Mouse (Mus musculus) liver, embryonic 13.5 days (tissue): ENCODE measurements at regions not wholly inside any gene's neighbourhood (a gene's known extent, or its start where the extent isn't known, plus 50 kb on each side); places are given as distances from the start of the nearest gene placed in this dataset.
A peak's percentile ranks its signal among the peaks of the same experiment; 100 is the strongest.

ENCODE experiments used
- ATAC-seq: fragments of 200-750 bp; cut with Nextera tagmentation; 2 replicates; pipeline ENCODE4 v1.8.0; 2017; ENCODE audit warnings: low read depth, mild to moderate bottlenecking, moderate number of reproducible peaks, moderate library complexity
- DNase-seq: peaks from one replicate; pipeline ENCODE4 v3.0.0; 2022
- H3K27ac ChIP-seq: fragments of 300-500 bp; sonication (generic); 2 replicates; pipeline ENCODE4 v1.5.1; 2015; ENCODE audit warnings: moderate library complexity, mild to moderate bottlenecking, inconsistent platforms
- H3K27me3 ChIP-seq: fragments of 300-500 bp; sonication (generic); 2 replicates; pipeline ENCODE4 v1.6.1; 2015; ENCODE audit warnings: mild to moderate bottlenecking, inconsistent platforms
- H3K36me3 ChIP-seq: fragments of 300-500 bp; sonication (generic); 2 replicates; pipeline ENCODE4 v1.6.1; 2015; ENCODE audit warnings: mild to moderate bottlenecking, inconsistent platforms
- H3K4me1 ChIP-seq: fragments of 300-500 bp; sonication (generic); replicated peaks from 2 replicates; pipeline ENCODE4 v1.6.1; 2015; ENCODE audit warnings: inconsistent platforms
- H3K4me2 ChIP-seq: fragments of 300-500 bp; sonication (generic); 2 replicates; pipeline ENCODE4 v1.6.1; 2015; ENCODE audit warnings: inconsistent platforms, mild to moderate bottlenecking, moderate library complexity
- H3K4me3 ChIP-seq: fragments of 300-500 bp; sonication (generic); replicated peaks from 2 replicates; pipeline ENCODE4 v1.5.1; 2015; ENCODE audit warnings: mild to moderate bottlenecking, inconsistent platforms
- H3K9ac ChIP-seq: fragments of 300-500 bp; sonication (generic); 2 replicates; pipeline ENCODE4 v1.6.1; 2015; ENCODE audit warnings: mild to moderate bottlenecking, inconsistent platforms
- H3K9me3 ChIP-seq: fragments of 300-500 bp; sonication (generic); replicated peaks from 2 replicates; pipeline ENCODE4 v1.6.1; 2016; ENCODE audit warnings: inconsistent platforms
- WGBS: fragments of 180-500 bp; shearing (Covaris S2); methylation state at CpG from one replicate; pipeline ENCODE4 v1.1.7; 2015; ENCODE audit not compliant: insufficient replicate concordance; 5-methylcytosine and 5-hydroxymethylcytosine counted together

DNA sequence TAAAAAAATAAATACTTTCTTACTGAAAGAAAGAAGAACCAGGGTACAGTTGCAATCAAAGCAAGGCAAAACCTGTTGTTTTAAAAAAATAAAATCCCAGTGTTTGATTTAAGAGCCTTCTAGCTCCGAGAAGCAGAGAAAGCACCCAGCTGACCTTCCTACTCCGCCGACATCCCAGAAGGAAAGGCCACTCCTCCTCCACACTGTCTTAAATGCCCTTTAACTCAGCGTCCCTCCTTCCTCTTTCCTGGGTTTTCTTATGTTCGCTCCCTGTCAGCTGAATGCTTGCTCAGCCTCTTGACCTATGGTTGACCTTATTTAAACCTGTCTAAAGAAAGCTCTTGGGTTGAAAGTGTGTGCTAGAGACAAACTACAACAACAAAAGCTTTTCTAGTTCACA lies 79.1 kb downstream of the Sptssa start:
- H3K9ac ChIP-seq = no peak overlapping the region
- H3K27ac ChIP-seq = no peak overlapping the region
- H3K36me3 ChIP-seq = no peaks in the 10 kb centered on the region
- DNase-seq = no peak
- no peak overlapping the region for H3K4me2 ChIP-seq
- ATAC-seq = no peak
- H3K4me3 ChIP-seq = no peak overlapping the region
- H3K9me3 ChIP-seq = no peaks in the 10 kb centered on the region
- 33% methylated on average over 5 of the region's 5 CpGs for WGBS
- H3K4me1 ChIP-seq = no peaks in the 10 kb centered on the region
- no peaks in the 10 kb centered on the region for H3K27me3 ChIP-seq

DNA sequence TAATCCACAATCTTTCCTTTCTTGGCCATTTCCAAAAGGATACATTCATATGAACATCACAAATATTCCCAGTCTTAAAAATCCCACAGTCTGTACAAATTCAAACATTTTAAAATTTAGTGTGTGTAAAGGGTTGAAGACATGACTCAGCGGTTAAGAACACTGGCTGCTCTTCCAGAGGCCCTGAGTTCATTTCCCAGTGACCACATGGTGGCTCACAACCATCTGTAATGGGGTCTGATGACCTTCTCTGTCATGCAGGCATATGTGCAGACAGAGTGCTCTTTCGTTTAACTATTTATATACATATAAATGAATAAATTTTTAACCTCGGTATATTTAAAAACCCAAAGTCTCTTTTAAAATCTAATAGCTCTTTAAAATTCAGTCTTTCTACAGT lies 79.6 kb downstream of the Sptssa start:
- no peak for DNase-seq
- no peaks in the 10 kb centered on the region for H3K27me3 ChIP-seq
- no peaks in the 10 kb centered on the region for H3K4me1 ChIP-seq
- H3K27ac ChIP-seq = no peak overlapping the region
- no peaks in the 10 kb centered on the region for H3K9me3 ChIP-seq
- H3K36me3 ChIP-seq = no peaks in the 10 kb centered on the region
- no peak overlapping the region for H3K4me3 ChIP-seq
- 52% methylated on average over 3 of the region's 3 CpGs for WGBS
- H3K4me2 ChIP-seq = no peak overlapping the region
- no peak for ATAC-seq
- no peak overlapping the region for H3K9ac ChIP-seq

DNA sequence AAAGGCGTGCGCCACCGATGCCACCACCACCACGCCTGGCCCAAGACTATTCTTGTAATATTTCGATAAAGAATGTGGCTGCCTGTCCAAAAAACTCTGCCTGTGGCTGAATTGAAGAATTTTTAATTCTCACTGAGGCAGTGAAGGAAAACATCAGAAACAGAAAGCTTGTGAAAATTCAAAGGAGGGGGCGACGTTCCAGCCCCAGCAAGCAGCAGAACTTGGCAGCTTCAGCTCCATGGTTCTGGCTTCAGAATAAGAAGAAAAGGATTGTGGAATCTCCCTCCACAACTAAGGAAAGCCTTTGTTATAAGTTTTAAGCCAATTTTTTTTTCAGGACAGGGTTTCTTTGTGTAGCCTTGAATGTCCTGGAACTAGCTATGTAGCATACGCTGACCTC lies 83.5 kb downstream of the Sptssa start:
- no peak for DNase-seq
- no peaks in the 10 kb centered on the region for H3K4me1 ChIP-seq
- no peak overlapping the region for H3K27ac ChIP-seq
- H3K27me3 ChIP-seq = no peaks in the 10 kb centered on the region
- no peaks in the 10 kb centered on the region for H3K9me3 ChIP-seq
- no peak overlapping the region for H3K4me2 ChIP-seq
- no peak overlapping the region for H3K4me3 ChIP-seq
- no peaks in the 10 kb centered on the region for H3K36me3 ChIP-seq
- ATAC-seq = no peak
- no peak overlapping the region for H3K9ac ChIP-seq
- WGBS = 81% methylated on average over 8 of the region's 8 CpGs

DNA sequence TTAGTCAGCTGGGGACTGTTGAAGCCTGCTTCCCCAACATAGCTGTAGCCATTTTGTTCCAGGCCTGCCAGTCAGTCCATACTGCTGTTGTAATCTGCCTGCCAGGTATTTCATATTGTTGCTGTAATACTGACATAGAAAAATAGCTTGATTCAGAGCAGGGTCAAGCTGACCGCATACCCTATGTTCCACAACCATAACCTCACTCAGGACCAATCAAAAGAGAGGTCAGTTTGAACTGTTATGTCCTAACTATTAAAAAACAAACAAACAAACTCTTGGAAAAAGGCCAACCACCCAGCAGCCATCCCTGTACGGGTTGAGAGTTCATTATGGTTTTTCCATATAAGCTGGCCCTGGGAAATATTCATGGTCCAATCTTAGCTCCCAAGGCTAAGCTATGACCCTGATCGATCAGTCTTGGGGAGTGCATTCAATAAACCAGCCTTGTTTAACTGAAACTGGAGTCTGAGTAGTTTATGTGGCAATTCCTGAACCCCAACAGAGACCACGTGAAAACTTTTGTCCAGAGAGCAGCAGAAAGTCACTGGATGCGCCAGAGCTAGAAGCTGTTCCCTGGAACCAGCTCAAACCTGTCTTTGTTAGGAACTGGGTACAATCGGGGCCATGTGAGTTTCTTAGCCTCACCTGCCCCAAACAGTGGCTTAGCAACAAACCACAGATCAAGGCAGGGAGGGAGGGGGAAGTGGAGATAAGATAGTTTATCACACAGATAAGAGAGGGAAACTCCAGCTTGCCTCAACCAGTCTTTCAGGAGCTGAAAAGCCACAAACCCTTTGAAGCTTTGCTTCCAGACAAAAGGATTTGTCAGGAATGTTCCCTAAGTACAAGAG lies 88.1 kb downstream of the Sptssa start:
- H3K36me3 ChIP-seq = no peaks in the 10 kb centered on the region
- ATAC-seq (no peak), DNase-seq (no peak)
- no peaks in the 10 kb centered on the region for H3K4me1 ChIP-seq
- no peak overlapping the region for H3K4me2 ChIP-seq
- H3K27me3 ChIP-seq = no peaks in the 10 kb centered on the region
- H3K9ac ChIP-seq = no peak overlapping the region
- H3K27ac ChIP-seq = no peak overlapping the region
- H3K9me3 ChIP-seq = no peaks in the 10 kb centered on the region
- 49% methylated on average over 6 of the region's 6 CpGs for WGBS
- H3K4me3 ChIP-seq = no peak overlapping the region

DNA sequence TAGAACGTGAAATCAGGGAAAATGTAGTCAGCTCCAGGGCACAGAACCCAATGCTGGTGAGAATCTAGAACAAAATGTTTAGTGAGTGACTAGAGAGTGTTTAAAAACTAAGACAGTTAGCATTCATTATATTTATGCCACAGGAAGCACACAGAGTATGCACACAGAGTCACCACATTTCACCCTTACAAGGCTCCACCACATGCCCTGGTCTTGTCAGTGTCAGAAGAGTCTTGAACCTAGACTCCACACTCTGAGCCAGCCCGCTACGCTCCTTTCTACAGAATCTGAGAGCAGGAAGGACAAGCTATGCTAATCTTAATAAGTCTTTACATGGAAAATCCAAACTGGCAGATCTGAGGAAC lies 89.0 kb downstream of the Sptssa start:
- H3K9me3 ChIP-seq = no peaks in the 10 kb centered on the region
- H3K4me3 ChIP-seq = no peak overlapping the region
- no peak overlapping the region for H3K27ac ChIP-seq
- no peaks in the 10 kb centered on the region for H3K36me3 ChIP-seq
- 68% methylated on average over 3 of the region's 3 CpGs for WGBS
- DNase-seq (no peak), ATAC-seq (no peak)
- no peaks in the 10 kb centered on the region for H3K4me1 ChIP-seq
- H3K4me2 ChIP-seq = no peak overlapping the region
- no peak overlapping the region for H3K9ac ChIP-seq
- H3K27me3 ChIP-seq = no peaks in the 10 kb centered on the region

DNA sequence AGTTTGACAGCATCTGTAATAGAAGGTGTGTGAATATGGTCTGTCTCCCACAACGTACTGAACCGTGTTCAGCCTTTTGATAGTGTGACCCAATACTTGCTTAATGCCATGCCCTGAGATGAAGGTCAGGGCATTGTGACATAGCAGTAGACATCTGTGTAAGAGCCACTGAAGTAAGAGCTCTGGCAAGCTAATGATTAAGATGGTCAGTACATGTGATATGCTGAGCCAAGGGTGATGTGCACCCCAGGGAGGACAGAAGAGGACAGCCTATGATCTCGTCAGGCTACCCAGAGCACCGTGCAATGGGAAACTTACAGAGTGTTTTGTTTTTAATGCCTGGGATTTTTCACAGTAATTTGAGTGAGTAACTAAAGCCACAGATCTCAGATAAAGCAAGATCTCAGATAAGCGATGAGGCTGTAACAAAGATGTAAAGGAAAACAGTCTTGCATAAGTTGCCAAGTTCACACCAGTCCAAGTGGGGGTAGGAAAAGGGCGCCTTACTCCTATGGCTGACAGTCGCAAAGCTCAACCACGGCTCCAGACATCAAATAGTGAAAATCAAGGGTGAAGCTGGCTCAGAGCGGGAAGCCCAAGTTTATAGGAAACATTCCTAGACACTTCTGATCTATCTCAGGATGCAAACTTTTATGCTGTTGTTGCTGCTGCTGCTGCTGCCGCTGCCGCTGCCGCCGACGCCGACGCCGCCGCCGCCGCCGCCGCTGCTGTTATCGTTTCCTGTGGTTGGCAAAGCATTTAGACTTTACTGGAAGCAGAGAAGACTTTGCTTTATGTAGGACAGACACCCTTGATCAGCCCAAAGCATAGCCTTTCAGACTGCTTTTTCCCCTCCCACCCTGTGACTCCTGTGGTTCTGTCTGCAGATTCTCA lies 89.6 kb downstream of the Sptssa start:
- Histone ChIP-seq H3K9ac (no peak overlapping the region), H3K36me3 (no peaks in the 10 kb centered on the region), H3K4me2 (no peak overlapping the region), H3K4me1 (no peaks in the 10 kb centered on the region), H3K27ac (no peak overlapping the region), H3K4me3 (no peak overlapping the region), H3K9me3 (no peaks in the 10 kb centered on the region), H3K27me3 (no peaks in the 10 kb centered on the region)
- WGBS = 71% methylated on average over 23 of the region's 23 CpGs
- no peak for DNase-seq
- ATAC-seq = no peak

DNA sequence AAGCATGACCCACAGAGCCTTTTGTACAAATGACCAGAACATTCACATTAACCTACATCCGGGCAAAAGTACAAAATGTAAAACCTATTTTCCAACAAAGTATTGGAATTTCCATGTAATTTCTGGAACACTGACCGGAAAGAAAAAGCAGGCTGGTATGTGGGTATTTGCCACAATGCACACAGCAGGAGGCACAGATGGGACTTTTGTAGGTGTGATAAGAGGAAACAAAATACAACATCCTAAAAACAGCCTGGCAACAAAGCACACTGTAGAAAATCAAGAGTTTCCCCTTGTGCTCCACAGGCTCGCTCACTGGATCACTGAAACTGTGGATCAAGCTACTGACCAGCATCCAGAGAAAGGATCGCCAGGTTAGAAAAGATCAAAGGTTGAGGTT lies 94.4 kb downstream of the Sptssa start:
- Histone ChIP-seq H3K9ac (no peak overlapping the region), H3K4me1 (no peaks in the 10 kb centered on the region), H3K9me3 (no peaks in the 10 kb centered on the region), H3K27ac (no peak overlapping the region), H3K27me3 (no peaks in the 10 kb centered on the region), H3K4me3 (no peak overlapping the region), H3K4me2 (no peak overlapping the region), H3K36me3 (no peaks in the 10 kb centered on the region)
- 71% methylated on average over 4 of the region's 4 CpGs for WGBS
- no peak for ATAC-seq
- no peak for DNase-seq

DNA sequence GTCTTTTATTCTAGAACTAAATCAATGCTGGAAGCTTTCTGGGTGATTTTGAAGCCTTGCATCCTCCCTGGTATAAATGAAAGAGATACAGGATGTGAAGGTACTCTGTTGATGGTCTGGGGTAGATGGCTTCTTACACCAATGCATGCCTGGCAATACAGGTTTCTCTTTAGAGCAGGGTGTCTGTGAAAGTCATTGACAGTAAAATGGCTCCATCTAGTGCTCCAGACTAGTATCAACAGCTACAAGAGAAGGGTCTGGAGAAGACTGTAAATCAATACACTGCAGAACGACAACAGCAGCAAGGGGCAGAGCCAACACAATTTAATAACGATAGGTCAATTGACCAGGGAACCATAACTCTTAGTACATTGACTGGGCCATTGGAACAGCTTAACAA lies 98.3 kb downstream of the Sptssa start:
- H3K27ac ChIP-seq = no peak overlapping the region
- no peaks in the 10 kb centered on the region for H3K4me1 ChIP-seq
- ATAC-seq (no peak), DNase-seq (no peak)
- H3K9me3 ChIP-seq = no peaks in the 10 kb centered on the region
- H3K4me3 ChIP-seq = no peak overlapping the region
- H3K36me3 ChIP-seq = no peaks in the 10 kb centered on the region
- H3K9ac ChIP-seq = no peak overlapping the region
- 40% methylated on average over 2 of the region's 2 CpGs for WGBS
- no peak overlapping the region for H3K4me2 ChIP-seq
- H3K27me3 ChIP-seq = no peaks in the 10 kb centered on the region

DNA sequence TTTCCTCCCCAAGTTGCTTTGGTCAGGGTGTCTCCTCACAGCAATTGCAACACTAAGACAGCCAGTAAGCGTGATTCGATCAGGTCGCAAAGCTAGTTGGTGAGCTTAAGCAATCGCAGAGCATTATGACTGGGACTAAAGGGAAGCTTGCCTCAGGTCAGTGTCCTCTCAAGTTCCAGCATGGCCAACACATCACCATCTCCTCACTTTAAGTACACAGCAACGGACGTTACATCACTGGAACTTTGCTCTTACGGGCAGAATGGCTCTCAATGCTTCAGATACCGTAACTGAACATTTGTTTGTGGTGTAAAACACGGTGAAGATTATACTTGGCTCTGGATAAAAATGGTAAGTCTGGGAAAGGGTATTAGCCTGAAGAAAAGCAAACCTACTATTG lies 106.7 kb downstream of the Sptssa start:
- H3K4me2 ChIP-seq = no peak overlapping the region
- ATAC-seq (no peak), DNase-seq (no peak)
- 71% methylated on average over 9 of the region's 9 CpGs for WGBS
- H3K9me3 ChIP-seq = no peaks in the 10 kb centered on the region
- H3K9ac ChIP-seq = no peak overlapping the region
- H3K36me3 ChIP-seq = no peaks in the 10 kb centered on the region
- H3K4me3 ChIP-seq = no peak overlapping the region
- H3K27me3 ChIP-seq = no peaks in the 10 kb centered on the region
- no peak overlapping the region for H3K27ac ChIP-seq
- no peaks in the 10 kb centered on the region for H3K4me1 ChIP-seq

DNA sequence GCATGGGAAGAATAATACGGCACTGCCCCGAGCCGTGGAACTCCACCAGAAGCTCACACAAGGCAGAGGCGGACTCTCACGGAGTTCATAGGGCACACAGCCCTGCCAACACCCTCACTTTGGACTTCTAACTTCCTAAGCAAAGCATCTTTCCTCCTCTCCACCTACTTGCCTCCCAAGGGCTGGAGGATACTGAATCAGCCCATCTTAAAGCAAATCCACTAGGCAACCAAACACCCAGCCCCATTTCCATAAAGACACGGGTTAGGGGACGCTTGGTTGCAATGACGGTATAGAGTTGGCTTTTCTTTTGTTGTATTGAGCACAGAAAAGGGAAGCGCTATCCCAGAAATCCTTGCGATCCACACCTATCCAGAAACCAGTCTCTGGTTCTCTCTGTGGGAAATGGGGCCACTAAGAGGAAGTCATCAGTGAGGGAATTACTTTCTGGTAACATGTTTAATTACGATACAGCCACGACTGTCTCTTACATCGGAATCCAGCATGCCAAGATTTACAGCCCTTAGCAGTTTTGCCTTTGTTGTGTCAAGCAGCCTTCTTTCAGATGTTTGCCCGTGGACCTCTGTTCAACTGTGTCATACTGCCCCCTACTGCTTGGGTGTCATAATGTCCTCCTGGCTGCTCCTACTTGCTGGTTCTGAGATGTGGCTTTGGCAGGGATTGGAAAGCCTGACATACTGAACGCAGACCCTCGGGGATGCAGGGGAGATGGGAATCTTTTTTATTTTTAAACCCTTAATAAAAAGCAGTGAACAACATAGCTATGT lies 110.4 kb downstream of the Sptssa start:
- H3K4me2 ChIP-seq = no peak overlapping the region
- 36% methylated on average over 16 of the region's 16 CpGs for WGBS

DNA sequence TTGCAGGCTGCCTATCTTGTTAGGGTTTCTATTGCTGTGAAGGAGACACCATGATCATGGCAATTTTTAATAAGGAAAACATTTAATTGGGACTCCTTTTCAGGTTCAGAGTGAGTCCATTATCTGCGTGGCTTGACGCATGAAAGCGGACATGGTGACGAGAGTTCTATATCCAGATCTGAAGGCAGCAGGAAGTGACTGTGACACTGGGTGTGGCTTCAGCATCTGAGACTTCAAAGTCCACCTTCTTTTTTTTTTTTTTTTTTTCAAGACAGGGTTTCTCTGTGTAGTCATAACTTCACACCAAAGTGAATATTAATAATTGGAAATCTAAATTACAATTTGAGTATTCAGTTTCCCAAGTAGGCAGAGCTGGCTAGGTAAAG lies 118.1 kb downstream of the Sptssa start:
- DNase-seq = no peak
- Histone ChIP-seq H3K4me3 (no peak overlapping the region), H3K4me2 (no peak overlapping the region), H3K27me3 (no peaks in the 10 kb centered on the region), H3K27ac (no peak overlapping the region), H3K36me3 (no peaks in the 10 kb centered on the region), H3K4me1 (no peaks in the 10 kb centered on the region), H3K9me3 (no peaks in the 10 kb centered on the region), H3K9ac (no peak overlapping the region)
- WGBS = 61% methylated on average over 4 of the region's 4 CpGs
- no peak for ATAC-seq

More for the DNA sequence above, 110.4 kb downstream of the Sptssa start:
- Histone ChIP-seq H3K27me3 (no peaks in the 10 kb centered on the region), H3K4me3 (no peak overlapping the region), H3K27ac (no peak overlapping the region), H3K4me1 (no peaks in the 10 kb centered on the region), H3K36me3 (no peaks in the 10 kb centered on the region), H3K9ac (no peak overlapping the region), H3K9me3 (no peaks in the 10 kb centered on the region)
- DNase-seq = peak; percentile 7
- ATAC-seq = no peak
